Mouse (Mus musculus): ENCODE results near the gene Bcl2l13. TPM values are rescaled to one million over a fixed set of nuclear protein-coding genes. Genes with fewer than 3 reads are reported as not detected.
"Not testable (repeated sequence)": the region's sequence is repeated elsewhere in the genome, so short reads cannot be mapped to it uniquely, and the experiment has no call there.

Gene Bcl2l13
- polyA plus RNA-seq, 1 experiment = 22.6 TPM

GRCm38 (mm10) chr6:120909501-120909900 lies 73.5 kb downstream of the Bcl2l13 start:
- no peak for TF ChIP-seq POLR2A (IDR thresholded peaks at IDR 0.05; ENCODE audit: extremely low read depth, insufficient read depth, low read length)
- H3K4me1 ChIP-seq (ENCODE audit: control insufficient read depth, insufficient read depth, low read length) = no peaks in the 10 kb centered on the region
- H3K4me3 ChIP-seq (ENCODE audit: insufficient read depth, low read length) = no peak overlapping the region
- H3K27ac ChIP-seq (ENCODE audit: insufficient read depth, low read length) = no peak overlapping the region

- no peak overlapping the region for H3K4me3 ChIP-seq (ENCODE audit: insufficient read depth, low read length)
- TF ChIP-seq POLR2A (IDR thresholded peaks at IDR 0.05; ENCODE audit: extremely low read depth, insufficient read depth, low read length) (no peak), CTCF (IDR thresholded peaks at IDR 0.05; ENCODE audit: extremely low read depth, insufficient read depth, low read length) (no peak)
- H3K4me1 ChIP-seq (ENCODE audit: control insufficient read depth, insufficient read depth, low read length) = no peaks in the 10 kb centered on the region
- H3K27ac ChIP-seq (ENCODE audit: insufficient read depth, low read length) = no peak overlapping the region
These were observed 75.4 kb downstream of the Bcl2l13 start for GRCm38 (mm10) chr6:120911213-120912007.

- H3K4me3 ChIP-seq (ENCODE audit: insufficient read depth, low read length) = no peak overlapping the region
- no peak overlapping the region for H3K27ac ChIP-seq (ENCODE audit: insufficient read depth, low read length)
- H3K4me1 ChIP-seq (ENCODE audit: control insufficient read depth, insufficient read depth, low read length) = peaks cover 2% of the 10 kb centered on the region; the same call in 1 of the 2 replicates
- no peak for TF ChIP-seq POLR2A (IDR thresholded peaks at IDR 0.05; ENCODE audit: extremely low read depth, insufficient read depth, low read length)
These were observed 76.9 kb downstream of the Bcl2l13 start for GRCm38 (mm10) chr6:120912931-120913330.

- TF ChIP-seq POLR2A (IDR thresholded peaks at IDR 0.05; ENCODE audit: extremely low read depth, insufficient read depth, low read length) (no peak), CTCF (IDR thresholded peaks at IDR 0.05; ENCODE audit: extremely low read depth, insufficient read depth, low read length) (no peak)
- H3K27ac ChIP-seq (ENCODE audit: insufficient read depth, low read length) = no peak overlapping the region
- no peak overlapping the region for H3K4me3 ChIP-seq (ENCODE audit: insufficient read depth, low read length)
- H3K4me1 ChIP-seq (ENCODE audit: control insufficient read depth, insufficient read depth, low read length) = peaks cover 2% of the 10 kb centered on the region; the same call in 1 of the 2 replicates
These were observed 77.8 kb downstream of the Bcl2l13 start for GRCm38 (mm10) chr6:120913783-120914182.

- H3K4me3 ChIP-seq (ENCODE audit: insufficient read depth, low read length) = no peak overlapping the region
- TF ChIP-seq POLR2A (IDR thresholded peaks at IDR 0.05; ENCODE audit: extremely low read depth, insufficient read depth, low read length) (no peak), CTCF (IDR thresholded peaks at IDR 0.05; ENCODE audit: extremely low read depth, insufficient read depth, low read length) (no peak)
- H3K4me1 ChIP-seq (ENCODE audit: control insufficient read depth, insufficient read depth, low read length) = peaks cover 2% of the 10 kb centered on the region; the same call in 1 of the 2 replicates
- H3K27ac ChIP-seq (ENCODE audit: insufficient read depth, low read length) = no peak overlapping the region
These were observed 78.5 kb downstream of the Bcl2l13 start for GRCm38 (mm10) chr6:120914533-120914910.

- Histone ChIP-seq H3K27ac (ENCODE audit: insufficient read depth, low read length) (no peak overlapping the region), H3K4me3 (ENCODE audit: insufficient read depth, low read length) (no peak overlapping the region), H3K4me1 (ENCODE audit: control insufficient read depth, insufficient read depth, low read length) (peaks cover 2% of the 10 kb centered on the region; the same call in 1 of the 2 replicates)
- no peak for TF ChIP-seq POLR2A (IDR thresholded peaks at IDR 0.05; ENCODE audit: extremely low read depth, insufficient read depth, low read length)
- TF ChIP-seq CTCF (IDR thresholded peaks at IDR 0.05; ENCODE audit: extremely low read depth, insufficient read depth, low read length) = peak; percentile 44
These were observed 79.1 kb downstream of the Bcl2l13 start for GRCm38 (mm10) chr6:120914911-120915648.

GRCm38 (mm10) chr6:120915649-120915975 lies 79.6 kb downstream of the Bcl2l13 start:
- Histone ChIP-seq H3K4me3 (ENCODE audit: insufficient read depth, low read length) (no peak overlapping the region; the same call in 1 of the 2 replicates), H3K27ac (ENCODE audit: insufficient read depth, low read length) (no peak overlapping the region), H3K4me1 (ENCODE audit: control insufficient read depth, insufficient read depth, low read length) (peaks cover 2% of the 10 kb centered on the region; the same call in 1 of the 2 replicates)
- no peak for TF ChIP-seq POLR2A (IDR thresholded peaks at IDR 0.05; ENCODE audit: extremely low read depth, insufficient read depth, low read length)
- no peak for TF ChIP-seq CTCF (IDR thresholded peaks at IDR 0.05; ENCODE audit: extremely low read depth, insufficient read depth, low read length)

GRCm38 (mm10) chr6:120916074-120916971 lies 80.3 kb downstream of the Bcl2l13 start, which contains the start of gene Bid:
TSS of gene Bid (minus strand) at chr6:120916853.
- Histone ChIP-seq H3K27ac (ENCODE audit: insufficient read depth, low read length) (no peak within 1 kb of the TSS), H3K4me1 (ENCODE audit: control insufficient read depth, insufficient read depth, low read length) (peaks cover 2% of the 10 kb centered on the region; the same call in 1 of the 2 replicates), H3K4me3 (ENCODE audit: insufficient read depth, low read length) (peak within 1 kb of the TSS; percentile 62)
- TF ChIP-seq CTCF (IDR thresholded peaks at IDR 0.05; ENCODE audit: extremely low read depth, insufficient read depth, low read length) = no peak
- TF ChIP-seq POLR2A (IDR thresholded peaks at IDR 0.05; ENCODE audit: extremely low read depth, insufficient read depth, low read length) = peak; percentile 13; the same call in 1 of the 2 replicates

- H3K27ac ChIP-seq (ENCODE audit: insufficient read depth, low read length); H3K4me1 ChIP-seq (ENCODE audit: control insufficient read depth, insufficient read depth, low read length): not testable (repeated sequence)
- peak overlapping the region; percentile 62 for H3K4me3 ChIP-seq (ENCODE audit: insufficient read depth, low read length)
These were observed 81.2 kb downstream of the Bcl2l13 start for GRCm38 (mm10) chr6:120916972-120917881.

Data from cortical plate, adult 2 months (tissue).